Mouse (Mus musculus) layer of hippocampus, adult 18-20 months (tissue): ENCODE data around the gene Dpp6. TPM values are rescaled to one million over a fixed set of nuclear protein-coding genes. Genes with fewer than 3 reads are reported as not detected.
A peak's percentile ranks its signal among the peaks of the same experiment; 100 is the strongest.

Experiments used
- DNase-seq, 2 experiments: peaks; one replicate each; pipeline ENCODE4 v3.0.0; 2022; ENCODE audit warnings: low spot score in 2 of 2
- total RNA-seq, 2 experiments: library from RNA; stranded (reverse); gene quantifications; 2 replicates each; pipeline ENCODE4 v1.2.3; 2021

Dpp6 gene
- total RNA-seq, 2 experiments from 2014 or later = 247 to 253 TPM

- DNase-seq = peak; percentile 3 to 31
These were observed 128.3 kb downstream of the Dpp6 start for GRCm38 (mm10) chr5:26945169-26945920.

- no peak for DNase-seq
These were observed 153.1 kb downstream of the Dpp6 start for GRCm38 (mm10) chr5:26969941-26970590.

GRCm38 (mm10) chr5:26973166-26973565, 156.2 kb downstream of the Dpp6 start:
- DNase-seq = no peak

- no peak for DNase-seq
These were observed 162.3 kb downstream of the Dpp6 start for GRCm38 (mm10) chr5:26979348-26979747.

GRCm38 (mm10) chr5:26979755-26980154, 162.8 kb downstream of the Dpp6 start:
- no peak for DNase-seq

GRCm38 (mm10) chr5:26985114-26985513, 168.1 kb downstream of the Dpp6 start:
- no peak for DNase-seq

- DNase-seq = no peak
These were observed 174.6 kb downstream of the Dpp6 start for GRCm38 (mm10) chr5:26991587-26991986.

- no peak for DNase-seq
These were observed 186.5 kb downstream of the Dpp6 start for GRCm38 (mm10) chr5:27003537-27003936.

GRCm38 (mm10) chr5:27009157-27009556, 192.2 kb downstream of the Dpp6 start:
- DNase-seq = no peak

- DNase-seq = no peak
These were observed 193.6 kb downstream of the Dpp6 start for GRCm38 (mm10) chr5:27010582-27010981.

GRCm38 (mm10) chr5:27018314-27018956, 201.4 kb downstream of the Dpp6 start:
- no peak for DNase-seq

- DNase-seq = no peak
These were observed 211.6 kb downstream of the Dpp6 start for GRCm38 (mm10) chr5:27028611-27029010.

- DNase-seq = peak in 1 of 2 experiments; percentile 18
These were observed 212.8 kb downstream of the Dpp6 start for GRCm38 (mm10) chr5:27029784-27030183.

GRCm38 (mm10) chr5:27034858-27035257, 217.9 kb downstream of the Dpp6 start:
- no peak for DNase-seq

GRCm38 (mm10) chr5:27035291-27035690, 218.3 kb downstream of the Dpp6 start:
- no peak for DNase-seq

- peak; percentile 25 to 64 for DNase-seq
These were observed 218.9 kb downstream of the Dpp6 start for GRCm38 (mm10) chr5:27035891-27036290.

- no peak for DNase-seq
These were observed 220.8 kb downstream of the Dpp6 start for GRCm38 (mm10) chr5:27037796-27038195.

GRCm38 (mm10) chr5:27048167-27048566, 231.2 kb downstream of the Dpp6 start:
- peak; percentile 76 to 90 for DNase-seq

GRCm38 (mm10) chr5:27048926-27049325, 231.9 kb downstream of the Dpp6 start:
- peak in 1 of 2 experiments; percentile 38 for DNase-seq

- DNase-seq = peak; percentile 33 to 55
These were observed 232.5 kb downstream of the Dpp6 start for GRCm38 (mm10) chr5:27049341-27050091.

GRCm38 (mm10) chr5:27051250-27051649, 234.2 kb downstream of the Dpp6 start:
- peak in 1 of 2 experiments; percentile 73 for DNase-seq
